Mouse (Mus musculus): Measurements from ENCODE around the gene Tob2.

GRCm38 (mm10) chr15:81852411-81853000, 6.1 kb downstream of the Tob2 start:
- no peak for TF ChIP-seq GATA1 (IDR thresholded peaks at IDR 0.05; ENCODE audit: borderline replicate concordance, low read length)
- no peak for TF ChIP-seq FLI1 (IDR thresholded peaks at IDR 0.05; ENCODE audit: low read length)

Data from megakaryocyte, embryonic 14.5 days (primary cell).